Mouse (Mus musculus) right cerebral cortex, postnatal 25 days (tissue): ENCODE results near the gene Clec11a.
A peak's percentile ranks its signal among the peaks of the same experiment; 100 is the strongest.

Source experiments
- DNase-seq: peaks from one replicate; pipeline ENCODE4 v3.0.0; 2022

The Clec11a gene

GRCm38 (mm10) chr7:44276461-44277249 lies 30.0 kb downstream of the Clec11a start:
- DNase-seq = no peak

- DNase-seq = no peak
Observed at GRCm38 (mm10) chr7:44275546-44275945, 31.2 kb downstream of the Clec11a start.

- DNase-seq = no peak
Observed at GRCm38 (mm10) chr7:44274096-44274495, 32.6 kb downstream of the Clec11a start.

GRCm38 (mm10) chr7:44273446-44273845 lies 33.3 kb downstream of the Clec11a start:
- no peak for DNase-seq

GRCm38 (mm10) chr7:44272546-44272945 lies 34.2 kb downstream of the Clec11a start:
- DNase-seq = no peak

GRCm38 (mm10) chr7:44271309-44271708 lies 35.4 kb downstream of the Clec11a start:
- DNase-seq = no peak

- no peak for DNase-seq
Observed at GRCm38 (mm10) chr7:44269397-44269796, 37.3 kb downstream of the Clec11a start.

- no peak for DNase-seq
Observed at GRCm38 (mm10) chr7:44268117-44268516, 38.6 kb downstream of the Clec11a start.

- peak; percentile 91 for DNase-seq
Observed at GRCm38 (mm10) chr7:44262791-44263643, 43.7 kb downstream of the Clec11a start.

- DNase-seq = no peak
Observed at GRCm38 (mm10) chr7:44261147-44261546, 45.6 kb downstream of the Clec11a start, which contains the start of gene Gm15517. Gm15517 (plus strand) TSS chr7:44261447.

- no peak for DNase-seq
Observed at GRCm38 (mm10) chr7:44260410-44260809, 46.3 kb downstream of the Clec11a start.

GRCm38 (mm10) chr7:44257278-44257677 lies 49.4 kb downstream of the Clec11a start, which contains the start of gene Acp4:
Acp4 (minus strand) TSS chr7:44257378.
- DNase-seq = no peak

- DNase-seq = no peak
Observed at GRCm38 (mm10) chr7:44254930-44255329, 51.8 kb downstream of the Clec11a start.

- DNase-seq = no peak
Observed at GRCm38 (mm10) chr7:44253023-44253616, 53.6 kb downstream of the Clec11a start.
